Mouse (Mus musculus) left cerebral cortex, postnatal 36 days (tissue): Measurements from ENCODE around the gene Tnpo3. TPM values are rescaled to one million over a fixed set of nuclear protein-coding genes. Genes with fewer than 3 reads are reported as not detected.

Experiments used
- DNase-seq, 2 experiments: peaks; one replicate each; pipeline ENCODE4 v3.0.0; 2021 to 2022; ENCODE audit warnings: low spot score in 2 of 2, mixed read lengths in 1 of 2
- intact Hi-C: fragments of 180-260 bp; cut with DNase I; formaldehyde crosslinking; loops from one replicate; pipeline ENCODE4 v1.15.1; 2025
- total RNA-seq, 2 experiments: library from RNA; stranded (reverse); gene quantifications; 2 replicates each; pipeline ENCODE4 v1.2.3; 2021

The Tnpo3 gene
- 10 to 100 TPM; 65.3 to 74.8 TPM for total RNA-seq

GRCm38 (mm10) chr6:29609111-29610019 lies at the start of gene Tnpo3:
Tnpo3 (minus strand) TSS chr6:29609887.
- intact Hi-C loops, result no loop called here
- DNase-seq, result peak; percentile 91 to 92

GRCm38 (mm10) chr6:29658626-29659475 lies 49.2 kb upstream of the Tnpo3 start:
- intact Hi-C loops, result no loop called here
- no peak for DNase-seq

- intact Hi-C loops, result no loop called here
- DNase-seq, result no peak
Observed at GRCm38 (mm10) chr6:29653271-29653670, 43.6 kb upstream of the Tnpo3 start.

- intact Hi-C loops, result no loop called here
- DNase-seq, result no peak
Observed at GRCm38 (mm10) chr6:29650170-29650549, 40.5 kb upstream of the Tnpo3 start.

- peak; percentile 85 to 86 for DNase-seq
- intact Hi-C loops, result loop anchor here (10.0 kb wide), 1 partner anchor 125 kb away; the partner anchor contains the start of gene Irf5
Observed at GRCm38 (mm10) chr6:29649494-29650169, 39.9 kb upstream of the Tnpo3 start.

GRCm38 (mm10) chr6:29641816-29642215 lies 32.1 kb upstream of the Tnpo3 start:
- intact Hi-C loops, result loop anchor here (10.0 kb wide), 1 partner anchor 117 kb away; the partner anchor contains the start of gene Irf5
- no peak for DNase-seq

GRCm38 (mm10) chr6:29639580-29640419 lies 30.1 kb upstream of the Tnpo3 start:
- intact Hi-C loops, result loop anchor here (10.0 kb wide), 1 partner anchor 115 kb away; the partner anchor contains the start of gene Irf5
- no peak for DNase-seq

GRCm38 (mm10) chr6:29638844-29639460 lies 29.3 kb upstream of the Tnpo3 start:
- no peak for DNase-seq
- intact Hi-C loops, result no loop called here

GRCm38 (mm10) chr6:29637397-29638373 lies 28.0 kb upstream of the Tnpo3 start:
- no peak for DNase-seq
- intact Hi-C loops, result no loop called here

GRCm38 (mm10) chr6:29636322-29637092 lies 26.8 kb upstream of the Tnpo3 start:
- DNase-seq, result no peak

GRCm38 (mm10) chr6:29634537-29634936 lies 24.9 kb upstream of the Tnpo3 start:
- intact Hi-C loops, result no loop called here
- no peak for DNase-seq

More at GRCm38 (mm10) chr6:29636322-29637092, 26.8 kb upstream of the Tnpo3 start:
- intact Hi-C loops, result no loop called here

GRCm38 (mm10) chr6:29632552-29633292 lies 23.0 kb upstream of the Tnpo3 start:
- intact Hi-C loops, result no loop called here
- DNase-seq, result no peak

- intact Hi-C loops, result no loop called here
Observed at GRCm38 (mm10) chr6:29631751-29632551, 22.3 kb upstream of the Tnpo3 start.

GRCm38 (mm10) chr6:29630216-29630615 lies 20.5 kb upstream of the Tnpo3 start:
- intact Hi-C loops, result no loop called here

More at GRCm38 (mm10) chr6:29631751-29632551, 22.3 kb upstream of the Tnpo3 start:
- DNase-seq, result no peak

GRCm38 (mm10) chr6:29627756-29628155 lies 18.1 kb upstream of the Tnpo3 start:
- DNase-seq, result no peak
- intact Hi-C loops, result no loop called here

More at GRCm38 (mm10) chr6:29630216-29630615, 20.5 kb upstream of the Tnpo3 start:
- DNase-seq, result no peak
